Mouse (Mus musculus) forebrain, embryonic 14.5 days (tissue): ENCODE measurements around the gene Zfp791. TPM values are rescaled to one million over a fixed set of nuclear protein-coding genes. Genes with fewer than 3 reads are reported as not detected.

Source experiments
- ATAC-seq: fragments of 200-750 bp; cut with Nextera tagmentation; 2 replicates; pipeline ENCODE4 v1.8.0; 2017; ENCODE audit warnings: mild to moderate bottlenecking, moderate library complexity
- DNase-seq: peaks from one replicate; pipeline ENCODE4 v3.0.0-alpha.2; 2015; ENCODE audit warnings: low spot score
- H3K27ac ChIP-seq: fragments of 300-500 bp; sonication (generic); 2 replicates; pipeline ENCODE4 v1.5.1; 2014; ENCODE audit warnings: low read depth, mild to moderate bottlenecking, control low read depth, low read length, moderate library complexity
- H3K27me3 ChIP-seq: fragments of 300-500 bp; sonication (generic); replicated peaks from 2 replicates; pipeline ENCODE4 v1.6.1; 2014; ENCODE audit warnings: low read length, control low read depth, mixed read lengths; ENCODE audit not compliant: control insufficient read depth, insufficient read depth
- H3K36me3 ChIP-seq: fragments of 300-500 bp; sonication (generic); 2 replicates; pipeline ENCODE4 v1.6.1; 2014; ENCODE audit warnings: low read length, control low read depth; ENCODE audit not compliant: control insufficient read depth, insufficient read depth
- H3K4me1 ChIP-seq: fragments of 300-500 bp; sonication (generic); 2 replicates; pipeline ENCODE4 v1.6.1; 2014; ENCODE audit warnings: antibody characterized with exemption, low read length, control low read depth; ENCODE audit not compliant: control insufficient read depth, insufficient read depth
- H3K4me2 ChIP-seq: fragments of 300-500 bp; sonication (generic); 2 replicates; pipeline ENCODE4 v1.6.1; 2014; ENCODE audit warnings: mild to moderate bottlenecking, control low read depth, low read length
- H3K4me3 ChIP-seq: fragments of 300-500 bp; sonication (generic); 2 replicates; pipeline ENCODE4 v1.5.1; 2014; ENCODE audit warnings: low read depth, low read length, control low read depth
- H3K9ac ChIP-seq: fragments of 300-500 bp; sonication (generic); 2 replicates; pipeline ENCODE4 v1.6.1; 2014; ENCODE audit warnings: mild to moderate bottlenecking, low read length, control low read depth, moderate library complexity
- H3K9me3 ChIP-seq: fragments of 300-500 bp; sonication (generic); replicated peaks from 2 replicates; pipeline ENCODE4 v1.6.1; 2016; ENCODE audit warnings: low read length, control low read depth, mixed read lengths; ENCODE audit not compliant: control insufficient read depth
- WGBS: fragments of 180-500 bp; shearing (Covaris S2); extraction: QIAGEN DNeasy Blood & Tissue Kit; methylation state at CpG from one replicate; pipeline ENCODE4 v1.1.7; 2014; 5-methylcytosine and 5-hydroxymethylcytosine counted together
- microRNA-seq: library from miRNA; unstranded; fragments of <30 nt; microRNA quantifications from one replicate; pipeline ENCODE4, GENCODE M21; 2016
- polyA plus RNA-seq: library from polyadenylated mRNA; unstranded; fragments of >200 nt; fragmentation: Nextera tagmentation; extraction: Ambion mirVana; gene quantifications from 2 replicates; pipeline ENCODE4 v1.2.1, GENCODE M21; 2014

Gene Zfp791
- polyA plus RNA-seq, 1 experiment from 2014 or later = 1.7 TPM

DNA sequence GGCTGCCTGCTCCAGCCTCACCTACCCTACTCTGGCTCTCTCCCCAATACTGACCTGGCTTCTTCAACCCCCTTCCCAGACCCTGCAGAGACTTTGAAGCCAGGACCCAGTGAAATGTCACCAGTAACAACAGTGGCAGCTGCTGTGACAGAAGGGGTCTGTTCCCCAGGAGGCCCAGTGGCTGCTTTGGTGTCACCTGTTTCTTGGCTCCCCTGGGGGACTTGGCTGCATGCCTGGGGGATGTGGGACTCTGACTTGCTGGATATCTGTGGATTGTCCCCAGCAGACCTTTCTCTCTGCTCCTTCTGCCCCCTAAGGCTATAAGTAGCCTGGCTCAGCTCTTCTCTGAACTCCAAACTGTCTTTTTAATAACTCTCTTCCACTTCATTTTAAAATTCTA, 54.9 kb downstream of the Zfp791 start, which contains the start of gene Gm5741:
Gene Gm5741, minus strand, starts transcription at position 1 of the 400 bp plus-strand sequence.
- Histone ChIP-seq H3K4me1 (peaks cover 7% of the 10 kb centered on the region), H3K4me2 (no peak within 1 kb of the TSS), H3K9me3 (no peaks in the 10 kb centered on the region), H3K27me3 (no peaks in the 10 kb centered on the region), H3K27ac (no peak within 1 kb of the TSS), H3K4me3 (no peak within 1 kb of the TSS), H3K36me3 (peaks cover 41% of the 10 kb centered on the region), H3K9ac (no peak within 1 kb of the TSS)
- ATAC-seq = no peak
- no peak for DNase-seq

- H3K27ac ChIP-seq = no peak overlapping the region
- peaks cover 49% of the 10 kb centered on the region for H3K36me3 ChIP-seq
- H3K4me3 ChIP-seq = no peak overlapping the region
- DNase-seq (no peak), ATAC-seq (no peak)
- peaks cover 3% of the 10 kb centered on the region for H3K4me1 ChIP-seq
- WGBS = 89% methylated on average over 2 of the region's 2 CpGs
- no peaks in the 10 kb centered on the region for H3K27me3 ChIP-seq
- H3K9ac ChIP-seq = no peak overlapping the region
- no peaks in the 10 kb centered on the region for H3K9me3 ChIP-seq
- no peak overlapping the region for H3K4me2 ChIP-seq
Measured at GRCm38 (mm10) chr8:85067155-85067554, 55.7 kb downstream of the Zfp791 start.

DNA sequence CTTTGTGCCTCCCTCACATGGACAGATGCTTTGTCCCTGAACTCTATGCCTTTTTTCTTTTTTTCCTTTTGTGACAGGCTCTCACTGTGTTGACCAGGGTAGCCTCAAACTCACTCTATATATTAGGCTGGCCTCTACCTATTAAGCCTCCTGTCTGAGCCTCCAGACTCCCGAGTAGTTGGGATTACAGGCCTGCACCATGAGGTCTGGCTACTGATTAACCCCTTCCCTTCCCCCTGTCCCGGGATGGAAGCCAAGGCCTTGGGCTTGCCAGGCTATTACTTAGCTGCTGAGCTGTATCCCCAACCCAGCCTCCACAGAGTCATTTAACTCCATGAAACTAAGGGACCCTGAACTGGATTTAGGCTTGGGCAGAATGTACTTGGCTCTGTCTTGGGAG, 57.7 kb downstream of the Zfp791 start:
- DNase-seq (no peak), ATAC-seq (no peak)
- 41% methylated on average over 2 of the region's 2 CpGs for WGBS
- no peaks in the 10 kb centered on the region for H3K27me3 ChIP-seq
- peaks cover 8% of the 10 kb centered on the region; the same call in 1 of the 2 replicates for H3K4me1 ChIP-seq
- no peak overlapping the region for H3K4me2 ChIP-seq
- H3K27ac ChIP-seq = no peak overlapping the region
- H3K36me3 ChIP-seq = peaks cover 51% of the 10 kb centered on the region
- no peak overlapping the region for H3K4me3 ChIP-seq
- no peak overlapping the region for H3K9ac ChIP-seq
- no peaks in the 10 kb centered on the region for H3K9me3 ChIP-seq

DNA sequence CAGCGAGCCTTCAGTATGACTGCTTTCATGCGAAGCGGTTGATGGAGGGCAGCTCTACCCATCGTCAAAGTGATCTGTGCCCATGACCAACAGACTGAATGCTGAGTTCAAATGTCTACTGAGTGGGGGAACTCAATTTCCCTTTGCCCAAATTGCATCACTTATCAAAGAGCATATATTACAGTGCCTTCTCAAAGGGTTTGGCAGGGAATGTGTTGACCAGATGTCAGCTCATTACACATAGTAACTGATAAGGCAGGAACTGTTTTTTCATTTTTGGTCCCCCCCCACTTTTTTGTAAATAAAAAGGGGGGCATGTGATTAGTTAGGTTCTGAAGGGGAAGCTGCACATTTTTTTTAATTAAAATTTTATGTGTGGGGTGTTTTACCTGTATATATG, 60.3 kb downstream of the Zfp791 start:
- Histone ChIP-seq H3K36me3 (peaks cover 44% of the 10 kb centered on the region), H3K4me2 (no peak overlapping the region)

GRCm38 (mm10) chr8:85059879-85060616, 62.8 kb downstream of the Zfp791 start, which contains the start of gene Fbxw9:
Fbxw9 (plus strand) TSS chr8:85060055.
- H3K4me3 ChIP-seq = peak within 1 kb of the TSS; percentile 75
- ATAC-seq (peak; percentile 95), DNase-seq (peak; percentile 98)
- peak within 1 kb of the TSS; percentile 50; the same call in 1 of the 2 replicates for H3K27ac ChIP-seq
- WGBS = 1% methylated on average over 52 of the region's 53 CpGs
- H3K27me3 ChIP-seq = no peaks in the 10 kb centered on the region
- H3K36me3 ChIP-seq = peaks cover 44% of the 10 kb centered on the region
- H3K9ac ChIP-seq = peak within 1 kb of the TSS; percentile 74
- peaks cover 8% of the 10 kb centered on the region; the same call in 1 of the 2 replicates for H3K4me1 ChIP-seq
- H3K4me2 ChIP-seq = peak within 1 kb of the TSS; percentile 95
- H3K9me3 ChIP-seq = no peaks in the 10 kb centered on the region

More for the DNA sequence above, 60.3 kb downstream of the Zfp791 start:
- H3K9ac ChIP-seq = no peak overlapping the region
- no peak overlapping the region for H3K27ac ChIP-seq
- ATAC-seq (no peak), DNase-seq (no peak)
- no peaks in the 10 kb centered on the region for H3K9me3 ChIP-seq
- no peaks in the 10 kb centered on the region for H3K27me3 ChIP-seq
- 95% methylated on average over 4 of the region's 4 CpGs for WGBS
- no peak overlapping the region for H3K4me3 ChIP-seq
- peaks cover 8% of the 10 kb centered on the region; the same call in 1 of the 2 replicates for H3K4me1 ChIP-seq

Small RNA genes lying within 50 kb of the gene (microRNA-seq; reads per million reads assigned to microRNA genes)
- gene Gm23388 (0.66 reads per million), gene Mir7070 (1.7 reads per million, percentile 7 among the genes with 10 or more reads in this experiment)

Other genes starting within 250 kb of the Zfp791 start
- 27.1 and 30.0 TPM in 2 replicates for gene Gcdh, start 229.2 kb downstream of the Zfp791 start, polyA plus RNA-seq
- gene Klf1, start 221.2 kb downstream of the Zfp791 start, polyA plus RNA-seq = 0.74 and 0.99 TPM in 2 replicates
- gene Dnase2a, start 214.5 kb downstream of the Zfp791 start, polyA plus RNA-seq = 4.8 and 5.5 TPM in 2 replicates
- gene Mast1, start 185.7 kb downstream of the Zfp791 start, polyA plus RNA-seq = 24.5 and 40.2 TPM in 2 replicates
- gene Rtbdn, start 176.1 kb downstream of the Zfp791 start, polyA plus RNA-seq = 0.47 and 0.73 TPM in 2 replicates
- gene Gm49661, start 153.7 kb downstream of the Zfp791 start, polyA plus RNA-seq = not detected in 2 replicates
- gene Prdx2, start 153.5 kb downstream of the Zfp791 start, polyA plus RNA-seq = 1,735 and 2,101 TPM in 2 replicates
- gene Rnaseh2a, start 153.3 kb downstream of the Zfp791 start, polyA plus RNA-seq = 93.3 and 111 TPM in 2 replicates
- 5.0 and 6.5 TPM in 2 replicates for gene Junb, start 144.4 kb downstream of the Zfp791 start, polyA plus RNA-seq
- gene Hook2, start 132.5 kb downstream of the Zfp791 start, polyA plus RNA-seq = 13.0 and 20.3 TPM in 2 replicates
- not detected in 2 replicates for gene Best2, start 108.6 kb downstream of the Zfp791 start, polyA plus RNA-seq
- 166 and 178 TPM in 2 replicates for gene Asna1, start 97.8 kb downstream of the Zfp791 start, polyA plus RNA-seq
- gene Trir, start 96.3 kb downstream of the Zfp791 start, polyA plus RNA-seq = 166 and 169 TPM in 2 replicates
- gene Tnpo2, start 86.2 kb downstream of the Zfp791 start, polyA plus RNA-seq = 27.8 and 36.8 TPM in 2 replicates
- gene Fbxw9, start 63.0 kb downstream of the Zfp791 start, polyA plus RNA-seq = 46.5 and 56.2 TPM in 2 replicates
- gene Gm5741, start 55.1 kb downstream of the Zfp791 start, polyA plus RNA-seq = 0.88 TPM in 1 of 2 replicates, not detected in the other
- 83.4 and 85.3 TPM in 2 replicates for gene Dhps, start 51.3 kb downstream of the Zfp791 start, polyA plus RNA-seq
- gene Wdr83os, start 42.4 kb downstream of the Zfp791 start, polyA plus RNA-seq = 147 and 170 TPM in 2 replicates
- gene Wdr83, start 41.8 kb downstream of the Zfp791 start, polyA plus RNA-seq = 49.7 and 50.1 TPM in 2 replicates
- 10.8 and 14.5 TPM in 2 replicates for gene Man2b1, start 39.8 kb downstream of the Zfp791 start, polyA plus RNA-seq
- not detected in 2 replicates for gene Cks1brt, start 28.8 kb upstream of the Zfp791 start, polyA plus RNA-seq
- not detected in 2 replicates for gene Olfr371, start 102.9 kb upstream of the Zfp791 start, polyA plus RNA-seq
- 101 and 105 TPM in 2 replicates for gene Orc6, start 176.5 kb upstream of the Zfp791 start, polyA plus RNA-seq
- 183 and 209 TPM in 2 replicates for gene Vps35, start 176.7 kb upstream of the Zfp791 start, polyA plus RNA-seq